ENCODE assay signal across 8 mouse cellular contexts in the genomic region with DNA sequence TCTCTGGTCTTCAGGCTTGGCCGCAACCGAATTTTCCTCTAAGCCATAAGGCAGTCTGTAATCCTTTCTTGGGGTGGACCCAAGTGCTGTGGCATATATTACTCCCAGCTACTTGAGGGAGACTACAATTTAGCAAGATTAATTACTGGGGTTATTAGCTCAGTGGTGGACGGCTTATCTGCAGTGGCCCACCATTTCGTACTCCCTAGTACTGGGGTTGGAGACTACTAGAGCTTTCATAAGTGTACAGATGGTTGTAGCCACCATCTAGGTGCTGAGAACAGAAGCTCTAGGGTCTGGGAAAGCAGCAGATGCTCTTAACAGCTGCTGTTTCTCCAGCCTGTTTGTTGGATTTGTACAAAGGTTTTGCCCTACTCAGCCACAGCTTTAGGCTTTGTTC. TPM values are rescaled to one million over a fixed set of nuclear protein-coding genes. Genes with fewer than 3 reads are reported as not detected.
DNase-seq lines count a peak whose midpoint lies in the region; ATAC-seq and TF ChIP-seq lines count a peak whose summit lies in the region.

No protein-coding gene starts in this region.

- no peak overlapping the region for H3K27ac ChIP-seq in kidney, embryonic 16.5 days (ENCODE audit: low read length)
- no peak overlapping the region for H3K27ac ChIP-seq in cortical plate, adult 2 months (ENCODE audit: insufficient read depth, low read length)
- no peak overlapping the region for H3K27ac ChIP-seq in intestine, embryonic 16.5 days (ENCODE audit: low read length)
- H3K27ac ChIP-seq in neural tube, embryonic 14.5 days (ENCODE audit: low read depth, low read length) = no peak overlapping the region

- no peaks in the 10 kb centered on the region for H3K27me3 ChIP-seq in kidney, embryonic 16.5 days (ENCODE audit: insufficient read depth, low read length)
- H3K27me3 ChIP-seq in intestine, embryonic 16.5 days (replicated peaks; ENCODE audit: control insufficient read depth, insufficient read depth, low read length) = no peaks in the 10 kb centered on the region
- H3K27me3 ChIP-seq in neural tube, embryonic 14.5 days (ENCODE audit: control insufficient read depth, insufficient read depth, low read length) = no peaks in the 10 kb centered on the region

- no peak for TF ChIP-seq POLR2A in cortical plate, adult 2 months (IDR thresholded peaks at IDR 0.05; ENCODE audit: extremely low read depth, insufficient read depth, low read length)

- intact Hi-C loops in left cerebral cortex, postnatal 25 days (cut with DNase I) = loop anchor here (2.0 kb wide), 1 partner anchor 66 kb away; the partner anchor contains the start of genes Ciao2a and Snx1

- peaks cover 34% of the 10 kb centered on the region for H3K36me3 ChIP-seq in kidney, embryonic 16.5 days (ENCODE audit: insufficient read depth, low read length)
- peaks cover 24% of the 10 kb centered on the region for H3K36me3 ChIP-seq in intestine, embryonic 16.5 days (ENCODE audit: control insufficient read depth, insufficient read depth, low read length)
- peaks cover 31% of the 10 kb centered on the region for H3K36me3 ChIP-seq in neural tube, embryonic 14.5 days (ENCODE audit: control insufficient read depth, insufficient read depth, low read length)

- peak overlapping the region; percentile 68 for H3K4me2 ChIP-seq in kidney, embryonic 16.5 days (replicated peaks; ENCODE audit: low read depth, low read length)
- H3K4me2 ChIP-seq in intestine, embryonic 16.5 days (ENCODE audit: low read depth, low read length) = peak overlapping the region; percentile 89
- peak overlapping the region; percentile 66 for H3K4me2 ChIP-seq in neural tube, embryonic 14.5 days (ENCODE audit: low read depth, low read length)

- peak overlapping the region; percentile 72 for H3K4me3 ChIP-seq in kidney, embryonic 16.5 days (ENCODE audit: low read length)
- peak overlapping the region; percentile 76 for H3K4me3 ChIP-seq in cortical plate, adult 2 months (ENCODE audit: insufficient read depth, low read length)
- H3K4me3 ChIP-seq in intestine, embryonic 16.5 days (ENCODE audit: low read length) = peak overlapping the region; percentile 88
- H3K4me3 ChIP-seq in neural tube, embryonic 14.5 days (ENCODE audit: low read depth, low read length) = peak overlapping the region; percentile 62

- no peak for TF ChIP-seq CTCF in cortical plate, adult 2 months (IDR thresholded peaks at IDR 0.05; ENCODE audit: extremely low read depth, insufficient read depth, low read length)

- H3K9ac ChIP-seq in kidney, embryonic 16.5 days (replicated peaks; ENCODE audit: low read length) = peak overlapping the region; percentile 89
- peak overlapping the region; percentile 89 for H3K9ac ChIP-seq in intestine, embryonic 16.5 days (ENCODE audit: low read depth, low read length)
- peak overlapping the region; percentile 73 for H3K9ac ChIP-seq in neural tube, embryonic 14.5 days (replicated peaks; ENCODE audit: low read depth, low read length)

- 6% methylated on average over 4 of the region's 4 CpGs for WGBS in kidney, embryonic 16.5 days
- 15% methylated on average over 4 of the region's 4 CpGs for WGBS in intestine, embryonic 16.5 days
- WGBS in neural tube, embryonic 14.5 days = 25% methylated on average over 4 of the region's 4 CpGs

- peaks cover 16% of the 10 kb centered on the region for H3K4me1 ChIP-seq in kidney, embryonic 16.5 days (ENCODE audit: insufficient read depth, low read length)
- H3K4me1 ChIP-seq in cortical plate, adult 2 months (ENCODE audit: control insufficient read depth, insufficient read depth, low read length) = no peaks in the 10 kb centered on the region; the same call in 1 of the 2 replicates
- peaks cover 16% of the 10 kb centered on the region for H3K4me1 ChIP-seq in intestine, embryonic 16.5 days (ENCODE audit: control insufficient read depth, insufficient read depth, low read length)
- H3K4me1 ChIP-seq in neural tube, embryonic 14.5 days (ENCODE audit: control insufficient read depth, insufficient read depth, low read length) = peaks cover 12% of the 10 kb centered on the region; the same call in 1 of the 2 replicates

- H3K9me3 ChIP-seq in kidney, embryonic 16.5 days (ENCODE audit: low read length) = no peaks in the 10 kb centered on the region
- H3K9me3 ChIP-seq in intestine, embryonic 16.5 days (ENCODE audit: control insufficient read depth, low read length) = no peaks in the 10 kb centered on the region
- no peaks in the 10 kb centered on the region for H3K9me3 ChIP-seq in neural tube, embryonic 14.5 days (ENCODE audit: control insufficient read depth, low read length)

- DNase-seq in kidney, postnatal 25 days = no peak
- DNase-seq in layer of hippocampus, adult 11-12 months (ENCODE audit: low spot score) = no peak
- DNase-seq in cerebellum, postnatal 4 days (ENCODE audit: low spot score in 2 of 2) = no peak
- DNase-seq in left cerebral cortex, postnatal 25 days (ENCODE audit: low spot score in 2 of 2) = no peak

- ATAC-seq in kidney, embryonic 16.5 days (ENCODE audit: low FRiP score, low TSS enrichment) = no peak
- ATAC-seq in intestine, embryonic 16.5 days = no peak
- no peak for ATAC-seq in neural tube, embryonic 14.5 days (ENCODE audit: low read depth)

RNA-seq across cellular contexts. Expression of gene Ppib, which starts 1.0 kb away (rescaled TPM):
- 654 and 670 TPM in 2 replicates for polyA plus RNA-seq in kidney, embryonic 16.5 days (2015; fragmentation: Nextera tagmentation; extraction: Ambion mirVana)
- polyA plus RNA-seq in cortical plate, adult 2 months (2012; rRNA removed) = 240 and 243 TPM in 2 replicates
- polyA plus RNA-seq in intestine, embryonic 16.5 days (2015; fragmentation: Nextera tagmentation; extraction: Ambion mirVana) = 645 and 681 TPM in 2 replicates
- 317 and 391 TPM in 2 replicates for polyA plus RNA-seq in neural tube, embryonic 14.5 days (2014; fragmentation: Nextera tagmentation; extraction: Ambion mirVana)
- 100 to 1,000 TPM; 182 to 184 TPM for total RNA-seq in left cerebral cortex, postnatal 25 days (2021)

RNA-seq across cellular contexts. Expression of gene Snx22, which starts 8.5 kb away (rescaled TPM):
- 1.4 and 1.7 TPM in 2 replicates for polyA plus RNA-seq in kidney, embryonic 16.5 days (2015; fragmentation: Nextera tagmentation; extraction: Ambion mirVana)
- polyA plus RNA-seq in cortical plate, adult 2 months (2012; rRNA removed) = 7.2 and 7.3 TPM in 2 replicates
- 1.2 and 1.9 TPM in 2 replicates for polyA plus RNA-seq in intestine, embryonic 16.5 days (2015; fragmentation: Nextera tagmentation; extraction: Ambion mirVana)
- 8.0 and 8.9 TPM in 2 replicates for polyA plus RNA-seq in neural tube, embryonic 14.5 days (2014; fragmentation: Nextera tagmentation; extraction: Ambion mirVana)
- 1 to 10 TPM; 3.2 to 3.3 TPM for total RNA-seq in left cerebral cortex, postnatal 25 days (2021)
